Mouse (Mus musculus) forebrain, postnatal 0 days (tissue): ENCODE data around the gene Nsl1. TPM values are rescaled to one million over a fixed set of nuclear protein-coding genes. Genes with fewer than 3 reads are reported as not detected.

Experiments used
- ATAC-seq: fragments of 200-750 bp; cut with Nextera tagmentation; 2 replicates; pipeline ENCODE4 v1.8.0; 2017; ENCODE audit warnings: mild to moderate bottlenecking, moderate library complexity
- DNase-seq: peaks from one replicate; pipeline ENCODE4 v3.0.0-alpha.2; 2015
- H3K27ac ChIP-seq: fragments of 300-500 bp; sonication (generic); 2 replicates; pipeline ENCODE4 v1.5.1; 2014; ENCODE audit warnings: low read depth, mild to moderate bottlenecking, antibody characterized with exemption, low read length, moderate library complexity, mixed read lengths
- H3K27me3 ChIP-seq: fragments of 300-500 bp; sonication (generic); 2 replicates; pipeline ENCODE4 v1.6.1; 2014; ENCODE audit warnings: mild to moderate bottlenecking, low read length, mixed read lengths; ENCODE audit not compliant: insufficient read depth
- H3K36me3 ChIP-seq: fragments of 300-500 bp; sonication (generic); 2 replicates; pipeline ENCODE4 v1.6.1; 2014; ENCODE audit warnings: mild to moderate bottlenecking, moderate library complexity; ENCODE audit not compliant: insufficient read depth
- H3K4me1 ChIP-seq: fragments of 300-500 bp; sonication (generic); 2 replicates; pipeline ENCODE4 v1.6.1; 2014; ENCODE audit warnings: antibody characterized with exemption; ENCODE audit not compliant: insufficient read depth
- H3K4me2 ChIP-seq: fragments of 300-500 bp; sonication (generic); 2 replicates; pipeline ENCODE4 v1.6.1; 2014; ENCODE audit warnings: low read depth, mild to moderate bottlenecking, moderate library complexity
- H3K4me3 ChIP-seq: fragments of 300-500 bp; sonication (generic); 2 replicates; pipeline ENCODE4 v1.5.1; 2014; ENCODE audit warnings: low read depth, low read length, mixed read lengths
- H3K9ac ChIP-seq: fragments of 300-500 bp; sonication (generic); 2 replicates; pipeline ENCODE4 v1.6.1; 2014; ENCODE audit warnings: mild to moderate bottlenecking
- H3K9me3 ChIP-seq: fragments of 300-500 bp; sonication (generic); 2 replicates; pipeline ENCODE4 v1.6.1; 2016; ENCODE audit warnings: low read length
- CTCF ChIP-seq: sonication (generic); IDR thresholded peaks from 2 replicates; pipeline ENCODE4 v1.5.1; 2016; ENCODE audit warnings: antibody characterized with exemption, control low read depth, low read depth
- WGBS: fragments of 180-500 bp; shearing (Covaris S2); extraction: QIAGEN DNeasy Blood & Tissue Kit; methylation state at CpG from one replicate; pipeline ENCODE4 v1.1.7; 2014; 5-methylcytosine and 5-hydroxymethylcytosine counted together
- polyA plus RNA-seq: library from polyadenylated mRNA; unstranded; fragments of >200 nt; fragmentation: Nextera tagmentation; extraction: Ambion mirVana; gene quantifications from 2 replicates; pipeline ENCODE4 v1.2.1, GENCODE M21; 2015
- total RNA-seq: library from RNA; depleted of rRNA; stranded (reverse); fragments of >200 nt; gene quantifications from 2 replicates; pipeline ENCODE4 v1.2.3, GENCODE M21; 2014

Gene Nsl1
- total and polyA plus RNA-seq, 2 experiments from 2014 or later = 2.5 to 4.7 TPM

GRCm38 (mm10) chr1:191037999-191038398, 24.8 kb upstream of the Nsl1 start:
- WGBS = 94% methylated on average over 4 of the region's 4 CpGs
- ATAC-seq = no peak

DNA sequence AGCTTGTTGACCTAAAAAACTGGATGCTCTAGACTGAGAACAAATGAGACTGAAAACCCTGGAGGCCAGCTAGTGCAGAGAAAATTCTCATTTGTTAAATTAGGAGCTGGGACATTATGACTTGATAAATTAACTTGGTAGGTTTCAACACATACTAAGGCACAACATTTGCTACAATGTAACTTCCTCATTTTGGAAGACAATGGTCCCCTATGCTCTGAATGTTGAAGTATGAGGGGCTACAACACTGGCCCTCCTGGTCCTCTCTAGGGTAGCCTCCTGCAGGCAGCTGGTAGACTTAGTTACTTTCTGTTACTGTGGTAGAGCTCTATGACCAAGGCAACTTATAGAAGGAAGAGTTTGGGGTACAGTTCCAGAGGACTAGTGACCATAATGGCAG, 21.5 kb upstream of the Nsl1 start:
- H3K9ac ChIP-seq = no peak overlapping the region
- no peaks in the 10 kb centered on the region for H3K4me1 ChIP-seq
- H3K4me3 ChIP-seq = no peak overlapping the region
- no peaks in the 10 kb centered on the region for H3K36me3 ChIP-seq
- DNase-seq (no peak), ATAC-seq (no peak)
- TF ChIP-seq CTCF = no peak
- no peaks in the 10 kb centered on the region for H3K27me3 ChIP-seq
- no peak overlapping the region for H3K27ac ChIP-seq
- H3K4me2 ChIP-seq = no peak overlapping the region
- no peaks in the 10 kb centered on the region for H3K9me3 ChIP-seq

More at GRCm38 (mm10) chr1:191037999-191038398, 24.8 kb upstream of the Nsl1 start:
- no peak for TF ChIP-seq CTCF
- no peaks in the 10 kb centered on the region for H3K36me3 ChIP-seq
- H3K4me1 ChIP-seq = no peaks in the 10 kb centered on the region
- no peaks in the 10 kb centered on the region for H3K27me3 ChIP-seq
- no peaks in the 10 kb centered on the region for H3K9me3 ChIP-seq
- no peak overlapping the region for H3K4me3 ChIP-seq
- no peak for DNase-seq
- no peak overlapping the region for H3K9ac ChIP-seq
- H3K27ac ChIP-seq = no peak overlapping the region
- H3K4me2 ChIP-seq = no peak overlapping the region

DNA sequence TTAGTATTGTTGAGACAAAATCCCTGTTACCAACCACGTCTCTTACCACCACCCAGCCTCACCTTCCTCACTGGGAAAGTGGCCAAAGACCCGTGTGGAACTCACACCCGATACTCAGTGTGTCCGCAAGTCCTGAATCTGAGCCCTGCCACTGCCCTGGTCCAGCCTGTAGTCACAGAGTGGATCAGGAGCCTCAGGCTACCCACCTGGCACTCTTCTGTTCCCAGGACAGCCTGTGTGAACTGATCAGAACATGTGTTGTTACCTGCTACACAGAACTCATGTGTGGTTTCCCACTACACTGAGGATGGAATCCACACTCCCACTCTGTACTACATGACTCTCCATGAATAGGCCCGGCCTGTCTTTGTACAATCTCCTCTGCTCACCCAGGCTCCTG, 20.7 kb upstream of the Nsl1 start:
- Histone ChIP-seq H3K36me3 (no peaks in the 10 kb centered on the region), H3K4me1 (no peaks in the 10 kb centered on the region), H3K9me3 (no peaks in the 10 kb centered on the region), H3K9ac (no peak overlapping the region), H3K27ac (no peak overlapping the region), H3K27me3 (no peaks in the 10 kb centered on the region), H3K4me3 (no peak overlapping the region), H3K4me2 (no peak overlapping the region)
- ATAC-seq = no peak
- no peak for TF ChIP-seq CTCF
- WGBS = 83% methylated on average over 5 of the region's 5 CpGs
- no peak for DNase-seq

GRCm38 (mm10) chr1:191042688-191043087, 20.1 kb upstream of the Nsl1 start:
- Histone ChIP-seq H3K4me3 (no peak overlapping the region), H3K27ac (no peak overlapping the region), H3K9ac (no peak overlapping the region), H3K9me3 (no peaks in the 10 kb centered on the region), H3K4me2 (no peak overlapping the region), H3K36me3 (no peaks in the 10 kb centered on the region), H3K27me3 (no peaks in the 10 kb centered on the region), H3K4me1 (no peaks in the 10 kb centered on the region)
- 92% methylated on average over 3 of the region's 3 CpGs for WGBS
- ATAC-seq (no peak), DNase-seq (no peak)
- no peak for TF ChIP-seq CTCF

DNA sequence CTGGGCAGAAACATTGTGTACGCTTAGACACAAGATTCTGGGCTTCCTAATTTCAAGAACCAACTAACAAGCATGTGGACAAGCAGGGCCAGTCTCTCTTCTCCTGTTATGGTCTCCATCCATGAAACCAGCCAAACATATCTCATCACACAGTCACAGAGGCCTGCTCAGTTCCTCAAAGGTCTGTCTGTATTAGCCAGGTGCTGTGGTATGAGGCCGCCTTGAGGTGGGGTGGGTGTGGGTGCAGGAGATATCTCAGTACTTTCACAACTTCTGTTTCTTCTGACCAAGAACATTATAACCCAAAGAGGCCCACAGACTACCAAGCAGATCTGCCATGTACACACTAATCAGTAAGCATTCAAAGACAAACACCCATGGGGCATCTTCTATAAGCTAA, 17.5 kb upstream of the Nsl1 start:
- TF ChIP-seq CTCF = no peak
- Histone ChIP-seq H3K4me1 (no peaks in the 10 kb centered on the region), H3K4me3 (no peak overlapping the region), H3K9me3 (no peaks in the 10 kb centered on the region), H3K4me2 (no peak overlapping the region), H3K36me3 (no peaks in the 10 kb centered on the region), H3K27ac (no peak overlapping the region), H3K9ac (no peak overlapping the region), H3K27me3 (no peaks in the 10 kb centered on the region)
- ATAC-seq (no peak), DNase-seq (no peak)
- 94% methylated on average over 2 of the region's 2 CpGs for WGBS

- H3K36me3 ChIP-seq = no peaks in the 10 kb centered on the region
- no peaks in the 10 kb centered on the region for H3K9me3 ChIP-seq
- no peak overlapping the region for H3K4me2 ChIP-seq
- H3K4me1 ChIP-seq = no peaks in the 10 kb centered on the region
- no peak for ATAC-seq
- TF ChIP-seq CTCF = no peak
- WGBS = 57% methylated on average over 7 of the region's 7 CpGs
- no peak overlapping the region for H3K4me3 ChIP-seq
- no peak for DNase-seq
- no peak overlapping the region for H3K9ac ChIP-seq
- no peak overlapping the region for H3K27ac ChIP-seq
- no peaks in the 10 kb centered on the region for H3K27me3 ChIP-seq
Measured at GRCm38 (mm10) chr1:191046231-191046824, 16.5 kb upstream of the Nsl1 start.

DNA sequence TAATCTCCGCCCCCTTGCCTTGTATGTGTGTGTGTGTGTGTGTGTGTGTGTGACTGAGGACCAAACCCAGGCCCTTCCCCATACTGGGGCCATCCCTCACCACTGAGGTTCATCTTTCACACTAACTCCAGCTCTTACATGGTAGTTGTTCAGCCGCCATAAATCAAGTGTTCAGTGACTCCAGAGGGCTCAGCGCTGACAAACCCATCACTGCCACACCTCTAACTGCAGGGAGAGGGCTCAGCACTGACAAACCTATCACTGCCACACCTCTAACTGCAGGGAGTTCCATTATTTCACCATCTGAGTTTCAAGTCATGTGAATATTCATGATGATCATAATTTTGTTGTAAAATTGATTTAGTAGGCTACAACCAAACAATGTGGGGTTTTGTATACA, 9.3 kb upstream of the Nsl1 start:
- Histone ChIP-seq H3K4me3 (no peak overlapping the region), H3K9me3 (no peaks in the 10 kb centered on the region), H3K27me3 (no peaks in the 10 kb centered on the region), H3K4me1 (no peaks in the 10 kb centered on the region), H3K27ac (no peak overlapping the region), H3K36me3 (no peaks in the 10 kb centered on the region), H3K9ac (no peak overlapping the region), H3K4me2 (no peak overlapping the region)
- no peak for DNase-seq
- ATAC-seq = no peak
- TF ChIP-seq CTCF = no peak
- 91% methylated on average over 3 of the region's 3 CpGs for WGBS
